Mouse (Mus musculus): ENCODE data around the gene Rlim. TPM values are rescaled to one million over a fixed set of nuclear protein-coding genes. Genes with fewer than 3 reads are reported as not detected.

Gene Rlim
- total and polyA plus RNA-seq, 3 experiments, result 28.6 to 59.8 (median 30.3) TPM

- H3K9ac ChIP-seq (ENCODE audit: insufficient read depth, low read depth), result peak overlapping the region; percentile 82; the same call in 1 of the 2 replicates
- in situ Hi-C loops (cut with MboI; ENCODE audit: low pct_ligation_motif_present, low pct_unique_long_range_greater_than_20kb, low sequenced_read_pairs), result loop anchor here (25.0 kb wide), 1 partner anchor 495 kb away; no protein-coding TSS in a partner anchor
These were observed 722 bp upstream of the Rlim start for GRCm38 (mm10) chrX:103981806-103982205.

GRCm38 (mm10) chrX:103980590-103981168 is 405 bp downstream of the Rlim start:
- Histone ChIP-seq H3K36me3 (replicated peaks in 1 of 2; ENCODE audit: control insufficient read depth in 1 of 2, insufficient read depth in 1 of 2, low read length in 1 of 2) (peaks cover 6 to 14% of the 10 kb centered on the region in 2 experiments), H3K9me3 (replicated peaks; ENCODE audit: low read length) (no peaks in the 10 kb centered on the region), H3K4me2 (ENCODE audit: insufficient read depth, low read depth, poor library complexity, severe bottlenecking) (no peak overlapping the region), H3K79me2 (replicated peaks; ENCODE audit: control insufficient read depth, extremely low read depth, insufficient read depth, poor library complexity, severe bottlenecking) (peaks cover 24% of the 10 kb centered on the region), H3K27me3 (replicated peaks) (no peaks in the 10 kb centered on the region), H3K9ac (ENCODE audit: insufficient read depth, low read depth) (peak overlapping the region; percentile 92), H3K4me1 (ENCODE audit: control insufficient read depth in 1 of 2, insufficient read depth in 2 of 2) (no peaks in the 10 kb centered on the region), H3K27ac (ENCODE audit: insufficient read depth, low read depth) (peak overlapping the region; percentile 79), H3K4me3 (replicated peaks in 1 of 3; ENCODE audit: low read depth in 2 of 3, low read length in 2 of 3, poor library complexity in 1 of 3) (peak overlapping the region; percentile 51 to 86 (median 72))
- DNase-seq (ENCODE audit: extremely low read depth), result peak; percentile 22
- dilution Hi-C loops (cut with MboI; ENCODE audit: extremely low pct_ligation_motif_present, extremely low pct_unique_long_range_greater_than_20kb, low sequenced_read_pairs) (no loop called here), in situ Hi-C loops (cut with MboI; ENCODE audit: low pct_ligation_motif_present, low pct_unique_long_range_greater_than_20kb, low sequenced_read_pairs) (loop anchor here (25.0 kb wide), 1 partner anchor 493 kb away; no protein-coding TSS in a partner anchor)
- no peak for TF ChIP-seq GABPA (IDR thresholded peaks at IDR 0.05; ENCODE audit: insufficient replicate concordance, low read depth, low read length)
- TF ChIP-seq SMC3 (IDR thresholded peaks at IDR 0.05; ENCODE audit: low read depth, low read length), result no peak
- no peak for TF ChIP-seq ELF1 (IDR thresholded peaks at IDR 0.05; ENCODE audit: low read depth, low read length)
- TF ChIP-seq SIN3A (IDR thresholded peaks at IDR 0.05; ENCODE audit: low read length), result no peak
- TF ChIP-seq HCFC1 (IDR thresholded peaks at IDR 0.05; ENCODE audit: low read depth, low read length), result no peak

More at GRCm38 (mm10) chrX:103981806-103982205, 722 bp upstream of the Rlim start:
- Histone ChIP-seq H3K9me3 (replicated peaks; ENCODE audit: low read length) (no peaks in the 10 kb centered on the region), H3K4me2 (ENCODE audit: insufficient read depth, low read depth, poor library complexity, severe bottlenecking) (0 out of 2 replicates have a peak overlapping the region, but pooled peaks have one; percentile 78), H3K4me1 (ENCODE audit: control insufficient read depth in 1 of 2, insufficient read depth in 2 of 2) (no peaks in the 10 kb centered on the region), H3K27ac (ENCODE audit: insufficient read depth, low read depth) (no peak overlapping the region; the same call in 1 of the 2 replicates), H3K36me3 (replicated peaks in 1 of 2; ENCODE audit: control insufficient read depth in 1 of 2, insufficient read depth in 1 of 2, low read length in 1 of 2) (peaks cover 2 to 6% of the 10 kb centered on the region in 2 experiments), H3K27me3 (replicated peaks) (no peaks in the 10 kb centered on the region), H3K4me3 (replicated peaks in 1 of 3; ENCODE audit: low read depth in 2 of 3, low read length in 2 of 3, poor library complexity in 1 of 3) (peak overlapping the region in 2 of 3 experiments; percentile 12 to 72), H3K79me2 (replicated peaks; ENCODE audit: control insufficient read depth, extremely low read depth, insufficient read depth, poor library complexity, severe bottlenecking) (peaks cover 21% of the 10 kb centered on the region)
- dilution Hi-C loops (cut with MboI; ENCODE audit: extremely low pct_ligation_motif_present, extremely low pct_unique_long_range_greater_than_20kb, low sequenced_read_pairs), result no loop called here
- no peak for TF ChIP-seq ZNF384 (IDR thresholded peaks at IDR 0.05; ENCODE audit: low read depth, low read length)
- TF ChIP-seq GABPA (IDR thresholded peaks at IDR 0.05; ENCODE audit: insufficient replicate concordance, low read depth, low read length), result no peak
- no peak for TF ChIP-seq MXI1 (IDR thresholded peaks at IDR 0.05; ENCODE audit: low read depth, low read length)
- TF ChIP-seq RCOR1 (conservative IDR thresholded peaks at IDR 0.05; ENCODE audit: low read depth, low read length), result no peak
- no peak for TF ChIP-seq MAX (IDR thresholded peaks at IDR 0.05; ENCODE audit: low read length)
- no peak for TF ChIP-seq POLR2A (IDR thresholded peaks at IDR 0.05; ENCODE audit: low read depth, low read length)
- no peak for TF ChIP-seq E2F4 (IDR thresholded peaks at IDR 0.05; ENCODE audit: insufficient replicate concordance, low read depth, low read length)
- TF ChIP-seq UBTF (IDR thresholded peaks at IDR 0.05; ENCODE audit: low read depth, low read length), result no peak
- TF ChIP-seq JUN (IDR thresholded peaks at IDR 0.05; ENCODE audit: insufficient read depth, low read depth, low read length), result no peak
- no peak for TF ChIP-seq MEF2A (IDR thresholded peaks at IDR 0.05; ENCODE audit: borderline replicate concordance, low read depth, low read length)
- no peak for TF ChIP-seq EP300 (IDR thresholded peaks at IDR 0.05; ENCODE audit: low read length)
- TF ChIP-seq PAX5 (IDR thresholded peaks at IDR 0.05; ENCODE audit: low read length), result no peak
- DNase-seq (ENCODE audit: extremely low read depth), result no peak
